Mouse (Mus musculus) stomach, postnatal 0 days (tissue): Measurements from ENCODE around the gene 9430015G10Rik.

Source experiments
- CTCF ChIP-seq: IDR thresholded peaks from 2 replicates; pipeline ENCODE4 v1.5.1; 2016; ENCODE audit warnings: antibody characterized with exemption, low read depth, mild to moderate bottlenecking, moderate library complexity
- EP300 ChIP-seq: optimal IDR thresholded peaks from 2 replicates; pipeline ENCODE3; 2016; ENCODE audit warnings: antibody characterized with exemption

- TF ChIP-seq CTCF, result no peak
- no peak for TF ChIP-seq EP300
Measured at GRCm38 (mm10) chr4:156125393-156125792, 15.6 kb downstream of the 9430015G10Rik start.
